Mouse (Mus musculus) retina, postnatal 7 days (tissue): ENCODE results near the gene Ccdc183.

Experiments used
- DNase-seq: peaks from one replicate; pipeline ENCODE4 v3.0.0-alpha.2; 2012; ENCODE audit warnings: low read depth, low spot score

Gene Ccdc183

DNA sequence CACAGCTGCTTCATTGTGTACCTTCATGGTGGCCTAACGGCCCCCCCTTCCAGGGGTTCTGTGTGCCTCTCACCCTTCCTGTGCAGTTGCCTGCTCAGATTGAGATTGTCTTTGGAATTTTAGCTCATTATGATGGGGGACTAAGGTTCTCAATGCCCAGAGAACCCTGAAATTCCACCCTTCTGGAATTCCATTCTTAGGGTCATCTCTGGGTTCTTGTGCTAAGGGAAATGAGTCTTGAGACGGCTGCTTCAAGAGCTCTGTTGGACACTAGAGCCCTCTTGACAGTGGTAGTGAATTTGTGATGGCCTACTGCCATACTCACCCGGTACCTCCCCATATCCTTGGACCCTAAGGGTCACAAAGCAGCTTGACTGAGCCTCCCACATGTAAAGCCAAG is at the start of gene Ccdc183:
TSS of gene Ccdc183 (minus strand) at position 101 of the 400 bp plus-strand sequence.
- DNase-seq = no peak

- no peak for DNase-seq
These were observed 49.0 kb upstream of the Ccdc183 start for GRCm38 (mm10) chr2:25666516-25666915.

DNA sequence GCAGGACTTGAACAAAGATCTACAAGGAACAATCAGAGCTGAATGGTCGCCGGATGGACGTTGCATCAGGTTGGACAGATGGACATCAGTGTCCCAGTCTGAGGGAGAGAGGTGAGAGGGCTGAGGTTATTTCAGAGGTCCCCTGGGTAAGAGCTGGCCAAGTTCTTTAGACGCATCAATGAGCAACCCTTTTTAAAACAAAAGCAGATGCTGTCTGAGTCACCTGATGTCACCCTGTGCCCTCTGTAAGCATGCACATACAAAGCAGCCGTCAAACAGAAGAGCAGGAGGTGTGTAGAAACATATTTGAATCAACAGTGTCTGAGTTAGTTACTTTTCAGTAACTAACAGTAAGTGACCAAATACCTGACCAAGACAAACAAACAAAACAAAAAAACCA is 46.6 kb upstream of the Ccdc183 start:
- DNase-seq = no peak

DNA sequence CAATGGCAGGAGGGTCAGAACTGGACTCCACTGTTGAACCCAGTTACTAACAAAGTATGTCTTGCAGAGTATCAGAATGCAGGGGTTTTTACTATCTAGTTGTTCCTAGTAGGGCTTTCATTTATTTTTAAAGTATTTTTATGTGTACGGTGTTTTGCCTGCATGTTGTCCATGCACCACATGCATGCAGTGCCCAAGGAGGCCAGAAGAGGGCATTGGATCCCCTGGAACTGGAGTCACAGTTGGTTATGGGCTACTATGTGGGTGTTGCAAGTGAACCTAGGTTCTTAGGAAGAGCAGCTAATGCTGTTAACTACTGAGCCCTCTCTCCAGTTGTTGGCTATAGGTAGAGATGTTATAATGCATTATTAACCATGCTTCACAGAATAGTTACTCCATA is 46.0 kb upstream of the Ccdc183 start:
- no peak for DNase-seq

GRCm38 (mm10) chr2:25661245-25661970 is 43.9 kb upstream of the Ccdc183 start:
- no peak for DNase-seq

- DNase-seq = no peak
These were observed 42.8 kb upstream of the Ccdc183 start for GRCm38 (mm10) chr2:25660279-25660678.

- no peak for DNase-seq
These were observed 40.2 kb upstream of the Ccdc183 start, which contains the start of gene Lcn5 for GRCm38 (mm10) chr2:25657652-25658051. Gene Lcn5, plus strand, starts transcription at chr2:25657952.

GRCm38 (mm10) chr2:25657246-25657645 is 39.8 kb upstream of the Ccdc183 start:
- no peak for DNase-seq

GRCm38 (mm10) chr2:25656691-25657090 is 39.2 kb upstream of the Ccdc183 start:
- DNase-seq = no peak

DNA sequence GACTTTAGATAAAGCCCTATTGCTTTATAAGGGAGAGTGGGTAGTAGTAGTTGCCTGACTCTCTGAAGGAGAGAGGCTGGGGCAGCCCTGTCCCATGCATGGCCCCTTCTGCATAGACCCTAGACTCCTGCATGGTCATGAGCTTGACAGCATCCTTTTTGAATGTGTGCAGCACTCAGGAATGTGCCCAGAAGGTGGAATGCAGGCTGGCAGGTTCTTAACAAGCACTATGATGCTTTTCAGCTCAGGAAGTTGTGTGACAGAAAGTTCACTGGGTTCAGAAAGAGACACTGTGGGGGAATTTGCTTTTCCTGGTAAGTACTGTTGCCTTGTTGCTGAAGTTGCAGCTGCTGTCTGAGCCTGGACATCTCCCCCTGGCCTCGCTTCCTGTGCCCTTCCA is 37.0 kb upstream of the Ccdc183 start:
- no peak for DNase-seq

DNA sequence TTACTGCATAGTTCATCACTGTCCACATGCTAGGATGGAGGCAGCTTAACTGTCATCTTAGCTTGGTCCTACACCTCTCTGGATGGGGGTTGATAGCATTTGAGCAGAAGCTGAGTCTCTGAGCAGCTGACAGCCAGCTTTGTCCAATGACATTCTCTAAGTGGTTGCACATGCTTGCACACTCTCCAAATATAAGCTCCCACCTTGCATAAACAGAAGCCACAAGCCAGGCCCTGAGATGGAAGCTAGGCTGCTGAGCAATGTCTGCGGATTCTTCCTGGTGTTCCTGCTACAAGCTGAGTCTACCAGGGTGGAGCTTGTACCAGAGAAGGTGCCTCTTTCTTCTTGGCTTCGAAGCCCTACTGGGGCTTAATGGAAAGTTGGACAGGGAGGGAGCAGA is 35.4 kb upstream of the Ccdc183 start, which contains the start of gene Lcn8:
TSS of gene Lcn8 (plus strand) at position 219 of the 400 bp plus-strand sequence.
- DNase-seq = no peak

DNA sequence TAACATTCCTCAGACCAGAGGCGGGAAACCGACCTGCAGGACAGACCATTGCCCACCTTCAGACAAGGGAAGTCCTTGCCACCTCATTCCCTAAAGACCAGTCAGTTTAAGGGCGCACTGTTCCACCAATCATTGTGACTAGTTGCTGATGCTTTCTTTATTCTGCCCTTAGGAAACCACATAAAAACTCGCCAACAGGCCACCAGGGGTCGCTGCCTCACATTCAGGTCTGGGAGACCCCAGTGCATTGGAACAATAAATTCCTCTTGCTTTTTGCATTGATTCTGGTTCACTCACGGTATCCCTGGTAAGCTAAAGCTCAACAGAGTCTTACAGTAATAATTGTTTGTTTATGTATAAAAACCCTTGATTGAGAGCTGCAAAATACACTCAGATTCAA is 22.4 kb upstream of the Ccdc183 start:
- no peak for DNase-seq

DNA sequence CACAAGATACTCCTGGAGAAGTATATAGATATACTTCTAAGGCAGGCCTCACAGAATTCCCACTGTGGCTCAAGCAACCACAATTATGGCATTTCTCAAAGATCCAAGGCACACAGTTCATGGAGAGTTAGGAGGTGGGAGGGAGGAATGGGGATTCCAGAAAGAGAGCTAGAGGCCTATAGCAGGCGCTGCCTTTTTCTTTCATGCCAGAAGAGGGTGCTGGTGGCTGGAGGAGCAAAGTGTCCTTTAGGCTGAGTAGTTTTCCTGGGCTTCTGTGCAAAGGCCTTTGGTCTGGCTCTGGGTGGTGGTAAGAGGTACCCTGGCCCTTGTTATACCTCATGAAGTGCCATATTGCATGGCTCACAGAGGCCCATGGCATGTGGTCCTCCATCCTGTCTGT is 16.6 kb upstream of the Ccdc183 start:
- no peak for DNase-seq

GRCm38 (mm10) chr2:25633616-25634015 is 16.1 kb upstream of the Ccdc183 start:
- no peak for DNase-seq

DNA sequence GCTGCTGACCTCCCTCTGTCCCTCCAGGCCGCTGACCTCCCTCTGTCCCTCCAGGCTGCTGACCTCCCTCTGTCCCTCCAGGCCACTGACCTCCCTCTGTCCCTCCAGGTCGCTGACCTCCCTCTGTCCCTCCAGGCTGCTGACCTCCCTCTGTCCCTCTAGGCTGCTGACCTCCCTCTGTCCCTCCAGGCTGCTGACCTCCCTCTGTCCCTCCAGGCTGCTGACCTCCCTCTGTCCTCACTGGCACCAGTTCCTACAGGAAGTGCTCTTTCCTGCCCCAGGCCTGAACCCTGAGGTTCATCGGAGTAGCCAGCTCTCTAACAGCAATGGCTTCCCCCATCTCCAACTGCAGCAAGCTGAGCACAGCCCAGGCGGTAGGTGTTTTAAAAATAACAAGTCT is 11.3 kb upstream of the Ccdc183 start:
- no peak for DNase-seq

DNA sequence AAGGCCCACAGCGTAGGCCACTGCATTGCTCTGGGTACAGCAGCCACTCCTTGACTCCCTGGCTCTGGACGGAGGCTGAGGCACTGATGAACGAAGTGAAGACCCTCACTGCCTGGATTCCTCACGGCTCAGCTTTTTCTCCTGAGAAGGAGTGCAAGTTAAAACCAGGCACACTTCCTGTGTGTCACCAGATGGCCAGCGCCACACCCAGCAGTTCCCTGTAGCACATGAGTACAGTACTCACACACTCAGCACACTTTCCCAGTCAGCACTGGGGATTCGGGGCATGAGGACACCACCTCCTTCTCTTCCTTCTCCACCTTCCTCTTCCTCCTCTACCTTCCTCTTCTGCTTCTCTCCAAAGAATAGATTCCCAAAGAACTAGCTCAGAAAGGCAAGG is 10.3 kb upstream of the Ccdc183 start, which contains the start of gene Fcna:
TSS of gene Fcna (minus strand) at position 220 of the 400 bp plus-strand sequence.
- no peak for DNase-seq

DNA sequence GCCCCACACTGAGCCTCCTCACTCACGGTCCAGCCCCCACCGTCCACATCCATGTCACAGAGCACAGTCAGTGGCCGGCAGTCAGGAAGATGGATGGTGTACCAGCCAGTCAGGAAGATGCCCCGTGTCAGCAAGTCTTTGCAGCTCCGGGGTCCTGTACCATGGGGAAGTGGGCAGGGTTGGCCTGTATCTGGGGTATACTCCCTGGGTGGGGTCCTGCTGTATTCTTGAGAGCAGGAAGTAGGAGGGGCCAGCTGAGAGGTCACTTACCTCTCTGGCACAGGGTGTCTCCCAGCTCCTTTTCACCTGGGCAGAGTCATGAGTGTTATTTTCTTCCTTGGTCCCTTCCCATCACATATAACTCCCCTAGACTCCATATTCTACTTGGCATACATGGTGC is 8.5 kb upstream of the Ccdc183 start:
- no peak for DNase-seq

DNA sequence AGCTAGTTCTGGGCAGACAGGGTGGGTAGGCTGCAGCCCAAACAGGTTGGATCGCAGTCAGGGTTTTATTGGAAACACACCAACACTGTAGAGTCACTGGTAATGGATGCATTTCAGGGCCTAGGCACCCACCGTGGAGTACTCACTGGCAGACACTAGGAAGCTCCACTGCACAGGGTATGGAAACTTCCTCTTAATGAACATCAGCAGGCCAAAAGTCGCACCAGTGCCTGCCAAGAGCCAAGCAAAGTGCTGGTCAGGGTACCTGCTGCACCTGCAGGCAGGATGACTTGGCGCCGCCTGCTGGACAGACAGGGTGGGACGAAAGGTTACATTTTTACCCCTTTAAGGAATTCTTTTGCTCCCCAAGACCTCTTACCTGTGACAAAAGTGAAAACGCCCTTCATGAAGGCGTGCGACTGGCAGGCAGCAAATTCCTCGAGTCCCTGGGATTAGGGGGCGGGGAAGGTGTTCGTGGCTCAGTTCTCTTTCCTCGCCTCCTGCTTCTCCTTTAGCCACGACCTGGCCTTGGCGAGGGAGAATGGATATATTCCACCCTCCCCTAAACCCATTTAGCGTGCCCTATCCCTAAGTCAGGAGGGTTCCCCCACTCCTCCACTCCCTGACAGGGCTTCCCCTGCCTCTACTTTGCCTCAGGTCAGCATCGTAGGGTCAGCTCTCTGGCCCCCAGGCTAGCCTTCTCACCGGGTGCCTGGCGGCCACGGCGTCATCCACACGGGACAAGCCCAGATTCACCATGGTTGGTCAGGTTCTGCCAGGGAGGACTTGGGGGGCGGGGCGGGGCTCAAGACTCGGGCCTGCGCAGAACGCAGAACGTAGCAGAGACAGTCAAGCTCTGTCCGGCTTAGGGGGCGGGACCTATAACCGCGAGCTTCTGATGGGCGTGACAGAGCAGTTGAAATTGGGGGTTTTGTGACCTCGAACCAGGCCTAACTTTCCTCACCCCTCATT is 4.0 kb upstream of the Ccdc183 start, which contains the start of gene Tmem141:
TSS of gene Tmem141 (minus strand) at position 777 of the 972 bp plus-strand sequence.
- DNase-seq = peak; percentile 73

GRCm38 (mm10) chr2:25620852-25621228 is 3.4 kb upstream of the Ccdc183 start:
- no peak for DNase-seq

DNA sequence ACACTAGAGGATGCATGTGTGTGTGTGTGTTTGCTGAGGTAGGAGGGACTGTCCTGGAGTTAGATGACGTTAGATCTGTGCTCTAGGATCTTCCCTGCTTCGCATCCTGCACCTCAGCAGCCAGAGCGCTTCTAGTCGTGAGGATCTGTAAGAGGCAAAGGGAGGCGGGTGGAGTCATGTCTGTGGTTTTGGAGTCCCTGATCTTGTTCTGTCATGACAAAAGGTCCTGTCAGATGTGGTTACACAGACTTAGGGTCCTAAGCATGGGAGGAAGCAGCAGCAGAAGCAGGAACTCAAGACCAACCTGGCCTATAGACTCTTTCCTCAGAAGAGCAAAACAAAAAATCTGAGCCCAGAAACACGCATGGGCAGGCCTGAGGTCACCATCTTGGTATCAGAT is 2.9 kb upstream of the Ccdc183 start:
- no peak for DNase-seq

- no peak for DNase-seq
These were observed 1.1 kb downstream of the Ccdc183 start for GRCm38 (mm10) chr2:25616398-25616797.

DNA sequence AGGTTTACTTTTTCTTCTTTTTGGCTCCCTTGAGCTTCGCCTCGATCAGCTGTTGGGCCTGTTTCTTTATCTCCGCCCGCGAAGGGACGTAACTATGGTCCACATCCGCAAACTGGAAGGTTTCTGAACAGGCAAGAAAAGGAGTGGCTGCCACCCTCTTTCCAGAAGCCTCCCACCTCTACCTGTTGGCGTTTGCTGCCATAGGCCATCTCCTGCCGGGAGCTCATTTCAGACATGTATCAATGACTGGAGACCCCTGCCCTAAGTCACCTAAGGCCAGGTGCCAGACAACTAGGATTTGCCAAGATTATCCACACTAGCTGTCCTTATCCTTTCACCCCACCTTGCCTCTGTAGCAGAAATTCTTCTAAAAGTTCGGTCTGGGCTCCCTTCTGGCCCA is 8.8 kb downstream of the Ccdc183 start:
- no peak for DNase-seq
